28 mouse cellular contexts compared by ENCODE assay signal in the genomic region with DNA sequence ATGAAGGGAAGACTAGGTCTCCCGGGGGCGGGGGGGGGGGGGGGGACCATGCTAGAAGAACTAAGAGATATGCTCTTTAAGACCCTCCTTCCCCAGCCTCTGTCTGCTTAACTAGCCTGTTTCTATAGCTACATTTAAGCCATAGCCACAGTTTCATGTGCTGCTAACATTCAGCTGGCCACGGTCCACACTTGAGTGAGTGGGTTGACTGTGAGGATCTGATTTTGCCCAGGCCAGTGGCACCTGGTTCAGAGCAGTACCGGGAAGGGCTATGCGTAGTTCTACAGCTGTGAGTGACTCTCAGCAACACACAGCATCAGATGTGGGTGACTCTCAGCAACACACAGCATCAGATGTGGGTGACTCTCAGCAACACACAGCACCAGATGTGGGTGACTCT. TPM values are rescaled to one million over a fixed set of nuclear protein-coding genes. Genes with fewer than 3 reads are reported as not detected.
DNase-seq lines count a peak whose midpoint lies in the region; ATAC-seq and TF ChIP-seq lines count a peak whose summit lies in the region.
"Had no signal": no experiment of that assay in that cellular context is flagged by ENCODE, and none has a peak within 500 bp of the region (broad histone marks: within the 10 kb centered on the region; RNA-seq: fewer than 3 reads in every experiment).

No protein-coding gene starts in this region.

- H3K9me3 ChIP-seq in lung, postnatal 0 days (ENCODE audit: low read length): no peaks in the 10 kb centered on the region
- H3K9me3 ChIP-seq: embryonic facial prominence, embryonic 10.5 days; embryonic facial prominence, embryonic 13.5 days; forebrain, embryonic 12.5 days; forebrain, embryonic 15.5 days; heart, embryonic 12.5 days; heart, embryonic 15.5 days had no signal

- no peak overlapping the region for H3K4me3 ChIP-seq in lung, postnatal 0 days (ENCODE audit: low read depth, low read length)
- H3K4me3 ChIP-seq: embryonic facial prominence, embryonic 10.5 days; embryonic facial prominence, embryonic 13.5 days; erythroblast, embryonic 14.5 days; forebrain, embryonic 12.5 days; forebrain, embryonic 15.5 days; gastrocnemius, adult 2 months; heart, embryonic 12.5 days; heart, embryonic 15.5 days had no signal

- no peak for ATAC-seq in lung, postnatal 0 days
- ATAC-seq: CD4-positive, CD25-positive, alpha-beta regulatory T cell, adult 4 months; forebrain, embryonic 15.5 days; hindbrain, postnatal 0 days; inflammation-experienced regulatory T-cells, adult 6 months had no signal

- no peak for TF ChIP-seq EP300 in lung, postnatal 0 days (IDR thresholded peaks at IDR 0.05)

- intact Hi-C loops in left cerebral cortex, postnatal 14 days (cut with DNase I): no loop called here

- peaks cover 4% of the 10 kb centered on the region; the same call in 1 of the 2 replicates for H3K36me3 ChIP-seq in lung, postnatal 0 days (ENCODE audit: insufficient read depth, low read length)

- no peak overlapping the region for H3K9ac ChIP-seq in lung, postnatal 0 days (replicated peaks; ENCODE audit: low read depth)
- H3K9ac ChIP-seq: embryonic facial prominence, embryonic 13.5 days; forebrain, embryonic 12.5 days; forebrain, embryonic 15.5 days; heart, embryonic 12.5 days; heart, embryonic 15.5 days; hindbrain, embryonic 14.5 days had no signal

- WGBS in lung, postnatal 0 days: 92% methylated on average over 4 of the region's 5 CpGs

- no peak for TF ChIP-seq CTCF in lung, postnatal 0 days (IDR thresholded peaks at IDR 0.05)

- H3K4me2 ChIP-seq in lung, postnatal 0 days (replicated peaks; ENCODE audit: low read depth, low read length): no peak overlapping the region
- H3K4me2 ChIP-seq: embryonic facial prominence, embryonic 13.5 days; forebrain, embryonic 12.5 days; forebrain, embryonic 15.5 days; heart, embryonic 12.5 days; heart, embryonic 15.5 days; hindbrain, embryonic 14.5 days had no signal

- no peaks in the 10 kb centered on the region; the same call in 1 of the 2 replicates for H3K4me1 ChIP-seq in lung, postnatal 0 days (ENCODE audit: insufficient read depth, low read depth, low read length)
- H3K4me1 ChIP-seq: forebrain, embryonic 12.5 days; forebrain, embryonic 15.5 days; heart, embryonic 12.5 days; heart, embryonic 15.5 days had no signal

- DNase-seq in left cerebral cortex, postnatal 14 days (ENCODE audit: low spot score in 2 of 2): peak; percentile 14 to 56
- no peak for DNase-seq in left cerebral cortex, adult 11 months (ENCODE audit: low spot score)
- peak; percentile 23 for DNase-seq in right cerebral cortex, postnatal 14 days
- no peak for DNase-seq in right cerebral cortex, postnatal 4 days
- DNase-seq in T-cell, adult 2 months (ENCODE audit: low spot score): peak; percentile 45
- no peak for DNase-seq in lung, postnatal 0 days (ENCODE audit: low spot score)
- DNase-seq: adrenal gland, postnatal 10 days; adrenal gland, postnatal 36 days; cerebellum, adult 11 months; cerebellum, adult 2 months; cerebellum, adult 9-11 months; cerebellum, postnatal 25 days; gastrocnemius, adult 2 months; gastrocnemius, postnatal 14 days; heart, adult 18-20 months; heart, postnatal 10 days; heart, postnatal 4 days had no signal

- no peaks in the 10 kb centered on the region for H3K27me3 ChIP-seq in lung, postnatal 0 days (replicated peaks; ENCODE audit: insufficient read depth, low read length)
- H3K27me3 ChIP-seq: embryonic facial prominence, embryonic 13.5 days; forebrain, embryonic 12.5 days; forebrain, embryonic 15.5 days; heart, embryonic 12.5 days; heart, embryonic 15.5 days had no signal

- no peak overlapping the region for H3K27ac ChIP-seq in lung, postnatal 0 days (ENCODE audit: low read length)
- H3K27ac ChIP-seq: embryonic facial prominence, embryonic 10.5 days; forebrain, embryonic 12.5 days; forebrain, embryonic 15.5 days; gastrocnemius, adult 2 months; heart, embryonic 15.5 days; hindbrain, embryonic 14.5 days; hindbrain, postnatal 0 days had no signal

RNA-seq across cellular contexts. Expression of gene Rcbtb2, which starts 38.5 kb away (rescaled TPM):
- 10 to 100 TPM; 20.5 to 22.8 TPM for total RNA-seq in left cerebral cortex, postnatal 14 days (2021)
- 45.6 and 49.7 TPM in 2 replicates for polyA plus RNA-seq in lung, postnatal 0 days (2015; fragmentation: Nextera tagmentation; extraction: Ambion mirVana)

Comparison
In these comparisons a context has a peak if more than half of its experiments do, and no peak if none do; other contexts are left out.
1. DNase-seq: peak in left cerebral cortex, postnatal 14 days (2 of 2), right cerebral cortex, postnatal 14 days (single experiment) and T-cell, adult 2 months (single experiment); none in left cerebral cortex, adult 11 months (single experiment), right cerebral cortex, postnatal 4 days (single experiment) and lung, postnatal 0 days (single experiment).